ENCODE assay signal across 15 mouse cellular contexts in genomic region chr9:68842134-68842892, GRCm38 (mm10).
DNase-seq lines count a peak whose midpoint lies in the region; ATAC-seq lines count a peak whose summit lies in the region.
"Had no signal": no experiment of that assay in that cellular context is flagged by ENCODE, and none has a peak within 500 bp of the region (broad histone marks: within the 10 kb centered on the region; RNA-seq: fewer than 3 reads in every experiment).

No protein-coding gene starts in this region.

- 0 out of 2 replicates have a peak, but pooled peaks have one; percentile 30 for ATAC-seq in embryonic facial prominence, embryonic 14.5 days (ENCODE audit: low read depth)
- ATAC-seq in hindbrain, embryonic 15.5 days (ENCODE audit: low FRiP score, low read depth), result 0 out of 2 replicates have a peak, but pooled peaks have one; percentile 58
- ATAC-seq: inflammation-experienced regulatory T-cells, adult 6 months; liver, postnatal 0 days had no signal

- no peaks in the 10 kb centered on the region for H3K4me1 ChIP-seq in embryonic facial prominence, embryonic 14.5 days (ENCODE audit: control insufficient read depth, insufficient read depth, low read length)
- H3K4me1 ChIP-seq in embryonic facial prominence, embryonic 10.5 days, result no peaks in the 10 kb centered on the region
- peaks cover 21% of the 10 kb centered on the region for H3K4me1 ChIP-seq in hindbrain, embryonic 15.5 days (replicated peaks)
- H3K4me1 ChIP-seq: megakaryocyte, embryonic 14.5 days had no signal

- no peak overlapping the region for H3K27ac ChIP-seq in embryonic facial prominence, embryonic 14.5 days (replicated peaks; ENCODE audit: low read depth, low read length)
- H3K27ac ChIP-seq in embryonic facial prominence, embryonic 10.5 days (replicated peaks), result no peak overlapping the region
- peak overlapping the region; percentile 15; the same call in 1 of the 2 replicates for H3K27ac ChIP-seq in hindbrain, embryonic 15.5 days (replicated peaks)
- H3K27ac ChIP-seq: embryonic facial prominence, embryonic 13.5 days; limb, embryonic 10.5 days had no signal

- DNase-seq in embryonic facial prominence, embryonic 14.5 days (ENCODE audit: low spot score), result peak; percentile 65
- no peak for DNase-seq in embryonic facial prominence, embryonic 10.5 days (ENCODE audit: low spot score)
- DNase-seq in kidney, postnatal 4 days, result peak; percentile 10 to 22
- DNase-seq in kidney, adult 18-20 months, result no peak
- DNase-seq in retina, embryonic 14.5 days (ENCODE audit: low spot score), result peak; percentile 51
- no peak for DNase-seq in testis, postnatal 14 days (ENCODE audit: low spot score)
- no peak for DNase-seq in thymus, adult 18-20 months
- DNase-seq: cerebellum, adult 11 months; liver, postnatal 0 days; thymus, postnatal 14 days had no signal

- H3K4me2 ChIP-seq in embryonic facial prominence, embryonic 14.5 days (ENCODE audit: low read depth, low read length), result no peak overlapping the region
- peak overlapping the region; percentile 41 for H3K4me2 ChIP-seq in hindbrain, embryonic 15.5 days
- H3K4me2 ChIP-seq: embryonic facial prominence, embryonic 13.5 days had no signal

- no peaks in the 10 kb centered on the region for H3K36me3 ChIP-seq in embryonic facial prominence, embryonic 14.5 days (ENCODE audit: control insufficient read depth, insufficient read depth, low read length)
- H3K36me3 ChIP-seq in embryonic facial prominence, embryonic 10.5 days (replicated peaks), result no peaks in the 10 kb centered on the region
- H3K36me3 ChIP-seq in hindbrain, embryonic 15.5 days, result no peaks in the 10 kb centered on the region
- H3K36me3 ChIP-seq: embryonic facial prominence, embryonic 13.5 days; limb, embryonic 10.5 days had no signal

- H3K4me3 ChIP-seq in embryonic facial prominence, embryonic 14.5 days (ENCODE audit: low read depth, low read length), result no peak overlapping the region
- H3K4me3 ChIP-seq in embryonic facial prominence, embryonic 10.5 days, result no peak overlapping the region
- H3K4me3 ChIP-seq in hindbrain, embryonic 15.5 days, result no peak overlapping the region
- H3K4me3 ChIP-seq: embryonic facial prominence, embryonic 13.5 days; limb, embryonic 10.5 days had no signal

- H3K27me3 ChIP-seq in embryonic facial prominence, embryonic 14.5 days (replicated peaks; ENCODE audit: control insufficient read depth, insufficient read depth, low read length), result no peaks in the 10 kb centered on the region
- peaks cover 10% of the 10 kb centered on the region for H3K27me3 ChIP-seq in embryonic facial prominence, embryonic 10.5 days (replicated peaks; ENCODE audit: low read depth, poor library complexity, severe bottlenecking)
- H3K27me3 ChIP-seq in hindbrain, embryonic 15.5 days, result no peaks in the 10 kb centered on the region
- H3K27me3 ChIP-seq: embryonic facial prominence, embryonic 13.5 days; megakaryocyte, embryonic 14.5 days had no signal

- WGBS in embryonic facial prominence, embryonic 14.5 days, result 64% methylated on average over 16 of the region's 16 CpGs
- 77% methylated on average over 16 of the region's 16 CpGs for WGBS in embryonic facial prominence, embryonic 10.5 days
- WGBS in hindbrain, embryonic 15.5 days, result 38% methylated on average over 16 of the region's 16 CpGs

- no peak overlapping the region for H3K9ac ChIP-seq in embryonic facial prominence, embryonic 14.5 days (ENCODE audit: low read depth, low read length)
- no peak overlapping the region for H3K9ac ChIP-seq in hindbrain, embryonic 15.5 days
- H3K9ac ChIP-seq: embryonic facial prominence, embryonic 13.5 days; liver, postnatal 0 days had no signal

- H3K9me3 ChIP-seq in embryonic facial prominence, embryonic 14.5 days (ENCODE audit: control insufficient read depth, low read length), result no peaks in the 10 kb centered on the region
- no peaks in the 10 kb centered on the region for H3K9me3 ChIP-seq in embryonic facial prominence, embryonic 10.5 days
- H3K9me3 ChIP-seq in hindbrain, embryonic 15.5 days, result no peaks in the 10 kb centered on the region
- H3K9me3 ChIP-seq: embryonic facial prominence, embryonic 13.5 days; limb, embryonic 10.5 days; megakaryocyte, embryonic 14.5 days had no signal

Comparison
In these comparisons a context has a peak if more than half of its experiments do, and no peak if none do; other contexts are left out.
1. DNase-seq: peak in embryonic facial prominence, embryonic 14.5 days (single experiment), kidney, postnatal 4 days (2 of 2) and retina, embryonic 14.5 days (single experiment); none in embryonic facial prominence, embryonic 10.5 days (single experiment), kidney, adult 18-20 months (single experiment), testis, postnatal 14 days (single experiment) and thymus, adult 18-20 months (0 of 2).